Mouse (Mus musculus) stomach, embryonic 16.5 days (tissue): ENCODE results near the gene Gm11168. TPM values are rescaled to one million over a fixed set of nuclear protein-coding genes. Genes with fewer than 3 reads are reported as not detected.
"Not testable (repeated sequence)": the region's sequence is repeated elsewhere in the genome, so short reads cannot be mapped to it uniquely, and the experiment has no call there.

Experiments used
- ATAC-seq: fragments of 200-750 bp; cut with Nextera tagmentation; 2 replicates; pipeline ENCODE4 v1.8.0; 2017; ENCODE audit warnings: moderate number of reproducible peaks, moderate TSS enrichment; ENCODE audit not compliant: insufficient read depth, low FRiP score
- H3K27ac ChIP-seq: fragments of 300-500 bp; sonication (generic); 2 replicates; pipeline ENCODE4 v1.5.1; 2014; ENCODE audit warnings: low read length
- H3K27me3 ChIP-seq: fragments of 300-500 bp; sonication (generic); 2 replicates; pipeline ENCODE4 v1.6.1; 2014; ENCODE audit warnings: low read length, control low read depth, mixed read lengths; ENCODE audit not compliant: control insufficient read depth, insufficient read depth
- H3K36me3 ChIP-seq: fragments of 300-500 bp; sonication (generic); 2 replicates; pipeline ENCODE4 v1.6.1; 2014; ENCODE audit warnings: low read length; ENCODE audit not compliant: control insufficient read depth, insufficient read depth
- H3K4me1 ChIP-seq: fragments of 300-500 bp; sonication (generic); 2 replicates; pipeline ENCODE4 v1.6.1; 2014; ENCODE audit warnings: low read length, control low read depth, mixed read lengths; ENCODE audit not compliant: control insufficient read depth, insufficient read depth
- H3K4me2 ChIP-seq: fragments of 300-500 bp; sonication (generic); 2 replicates; pipeline ENCODE4 v1.6.1; 2014; ENCODE audit warnings: low read depth, low read length, mixed read lengths
- H3K4me3 ChIP-seq: fragments of 300-500 bp; sonication (generic); replicated peaks from 2 replicates; pipeline ENCODE4 v1.5.1; 2014; ENCODE audit warnings: mild to moderate bottlenecking, low read length
- H3K9ac ChIP-seq: fragments of 300-500 bp; sonication (generic); 2 replicates; pipeline ENCODE4 v1.6.1; 2014; ENCODE audit warnings: low read length
- H3K9me3 ChIP-seq: fragments of 300-500 bp; sonication (generic); replicated peaks from 2 replicates; pipeline ENCODE4 v1.6.1; 2016; ENCODE audit warnings: low read length, control low read depth; ENCODE audit not compliant: control insufficient read depth
- WGBS: fragments of 180-500 bp; shearing (Covaris S2); extraction: QIAGEN DNeasy Blood & Tissue Kit; methylation state at CpG from one replicate; pipeline ENCODE4 v1.1.7; 2014; 5-methylcytosine and 5-hydroxymethylcytosine counted together
- polyA plus RNA-seq: library from polyadenylated mRNA; unstranded; fragments of >200 nt; fragmentation: Nextera tagmentation; extraction: Ambion mirVana; gene quantifications from 2 replicates; pipeline ENCODE4 v1.2.1, GENCODE M21; 2015

Gm11168 gene
- not detected in 2 replicates for polyA plus RNA-seq

DNA sequence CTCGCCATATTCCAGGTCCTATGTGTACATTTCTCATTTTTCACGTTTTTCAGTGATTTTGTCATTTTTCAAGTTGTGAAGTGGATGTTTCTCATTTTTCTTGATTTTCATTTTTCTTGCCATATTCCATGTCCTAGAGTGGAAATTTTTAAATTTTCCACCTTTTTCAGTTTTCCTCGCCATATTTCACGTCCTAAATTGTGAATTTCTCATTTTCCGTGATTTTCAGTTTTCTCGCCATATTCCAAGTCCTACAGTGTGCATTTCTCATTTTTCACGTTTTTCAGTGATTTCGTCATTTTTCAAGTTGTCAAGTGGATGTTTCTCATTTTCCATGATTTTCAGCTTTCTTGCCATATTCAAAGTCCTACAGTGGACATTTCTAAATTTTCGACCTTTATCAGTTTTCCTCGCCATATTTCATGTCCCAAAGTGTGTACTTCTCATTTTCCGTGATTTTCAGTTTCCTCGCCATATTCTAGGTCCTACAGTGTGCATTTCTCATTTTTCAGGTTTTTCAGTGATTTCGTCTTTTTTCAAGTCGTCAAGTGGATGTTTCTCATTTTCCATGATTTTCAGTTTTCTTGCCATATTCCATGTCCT lies at the start of gene Gm11168:
Gene Gm11168 (plus strand): TSS at position 553 of the 603 bp plus-strand sequence.
- not testable (repeated sequence) for H3K9me3 ChIP-seq, H3K27ac ChIP-seq, H3K4me2 ChIP-seq, H3K4me3 ChIP-seq, H3K27me3 ChIP-seq, H3K9ac ChIP-seq, H3K4me1 ChIP-seq, H3K36me3 ChIP-seq, ATAC-seq
- 68% methylated on average over 6 of the region's 14 CpGs for WGBS

DNA sequence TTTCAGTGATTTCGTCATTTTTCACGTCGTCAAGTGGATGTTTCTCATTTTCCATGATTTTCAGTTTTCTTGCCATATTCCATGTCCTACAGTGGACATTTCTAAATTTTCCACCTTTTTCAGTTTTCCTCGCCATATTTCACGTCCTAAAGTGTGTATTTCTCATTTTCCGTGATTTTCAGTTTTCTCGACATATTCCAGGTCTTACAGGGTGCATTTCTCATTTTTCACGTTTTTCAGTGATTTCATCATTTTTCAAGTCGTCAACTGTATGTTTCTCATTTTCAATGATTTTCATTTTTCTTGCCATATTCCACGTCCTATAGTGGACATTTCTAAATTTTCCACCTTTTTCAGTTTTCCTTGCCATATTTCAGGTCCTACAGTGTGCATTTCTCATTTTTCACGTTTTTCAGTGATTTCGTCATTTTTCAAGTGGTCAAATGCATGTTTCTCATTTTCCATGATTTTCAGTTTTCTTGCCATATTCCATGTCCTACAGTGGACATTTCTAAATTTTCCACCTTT lies 2.6 kb upstream of the Gm11168 start, which contains the start of gene Gm10722:
Gene Gm10722 (plus strand): TSS at position 478 of the 528 bp plus-strand sequence.
- not testable (repeated sequence) for H3K36me3 ChIP-seq, H3K4me3 ChIP-seq, H3K9ac ChIP-seq, H3K9me3 ChIP-seq, ATAC-seq, H3K4me2 ChIP-seq, H3K27me3 ChIP-seq, H3K4me1 ChIP-seq, H3K27ac ChIP-seq
- WGBS, result 66% methylated on average over 12 of the region's 12 CpGs

DNA sequence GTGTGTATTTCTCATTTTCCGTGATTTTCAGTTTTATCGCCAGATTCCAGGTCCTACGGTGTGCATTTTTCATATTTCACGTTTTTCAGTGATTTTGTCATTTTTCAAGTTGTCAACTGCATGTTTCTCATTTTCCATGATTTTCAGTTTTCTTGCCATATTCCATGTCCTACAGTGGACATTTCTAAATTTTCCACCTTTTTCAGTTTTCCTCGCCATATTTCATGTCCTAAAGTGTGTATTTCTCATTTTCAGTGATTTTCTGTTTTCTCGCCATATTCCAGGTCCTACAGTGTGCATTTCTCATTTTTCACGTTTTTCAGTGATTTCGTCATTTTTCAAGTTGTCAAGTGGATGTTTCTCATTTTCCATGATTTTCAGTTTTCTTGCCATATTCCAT lies 2.1 kb upstream of the Gm11168 start:
- not testable (repeated sequence) for H3K9me3 ChIP-seq, H3K36me3 ChIP-seq, H3K9ac ChIP-seq, H3K4me1 ChIP-seq, H3K27ac ChIP-seq, H3K4me3 ChIP-seq, H3K4me2 ChIP-seq, ATAC-seq, H3K27me3 ChIP-seq
- 67% methylated on average over 8 of the region's 8 CpGs for WGBS

DNA sequence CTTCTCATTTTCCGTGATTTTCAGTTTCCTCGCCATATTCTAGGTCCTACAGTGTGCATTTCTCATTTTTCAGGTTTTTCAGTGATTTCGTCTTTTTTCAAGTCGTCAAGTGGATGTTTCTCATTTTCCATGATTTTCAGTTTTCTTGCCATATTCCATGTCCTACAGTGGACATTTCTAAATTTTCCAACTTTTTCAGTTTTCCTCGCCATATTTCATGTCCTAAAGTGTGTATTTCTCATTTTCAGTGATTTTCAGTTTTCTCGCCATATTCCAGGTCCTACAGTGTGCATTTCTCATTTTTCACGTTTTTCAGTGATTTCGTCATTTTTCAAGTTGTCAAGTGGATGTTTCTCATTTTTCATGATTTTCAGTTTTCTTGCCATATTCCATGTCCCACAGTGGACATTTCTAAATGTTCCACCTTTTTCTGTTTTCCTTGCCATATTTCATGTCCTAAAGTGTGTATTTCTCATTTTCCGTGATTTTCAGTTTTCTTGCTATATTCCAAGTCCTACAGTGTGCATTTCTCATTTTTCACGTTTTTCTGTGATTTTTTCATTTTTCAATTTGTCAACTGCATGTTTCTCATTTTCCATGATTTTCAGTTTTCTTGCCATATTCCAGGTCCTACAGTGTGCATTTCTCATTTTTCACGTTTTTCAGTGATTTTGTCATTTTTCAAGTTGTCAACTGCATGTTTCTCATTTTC lies 1.0 kb upstream of the Gm11168 start:
- not testable (repeated sequence) for H3K4me3 ChIP-seq, H3K36me3 ChIP-seq, H3K27ac ChIP-seq, H3K27me3 ChIP-seq, H3K4me2 ChIP-seq, H3K9ac ChIP-seq, H3K9me3 ChIP-seq, H3K4me1 ChIP-seq
- peak; percentile 86 for ATAC-seq
- 57% methylated on average over 8 of the region's 11 CpGs for WGBS

DNA sequence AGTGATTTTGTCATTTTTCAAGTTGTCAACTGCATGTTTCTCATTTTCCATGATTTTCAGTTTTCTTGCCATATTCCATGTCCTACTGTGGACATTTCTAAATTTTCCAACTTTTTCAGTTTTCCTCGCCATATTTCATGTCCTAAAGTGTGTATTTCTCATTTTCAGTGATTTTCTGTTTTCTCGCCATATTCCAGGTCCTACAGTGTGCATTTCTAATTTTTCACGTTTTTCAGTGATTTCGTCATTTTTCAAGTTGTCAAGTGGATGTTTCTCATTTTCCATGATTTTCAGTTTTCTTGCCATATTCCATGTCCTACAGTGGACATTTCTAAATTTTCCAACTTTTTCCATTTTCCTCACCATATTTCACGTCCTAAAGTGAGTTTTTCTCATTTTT lies 3.0 kb downstream of the Gm11168 start:
- not testable (repeated sequence) for H3K4me2 ChIP-seq, ATAC-seq, H3K36me3 ChIP-seq, H3K4me1 ChIP-seq, H3K27me3 ChIP-seq, H3K9ac ChIP-seq, H3K9me3 ChIP-seq, H3K27ac ChIP-seq, H3K4me3 ChIP-seq
- WGBS, result 87% methylated on average over 1 of the region's 5 CpGs

DNA sequence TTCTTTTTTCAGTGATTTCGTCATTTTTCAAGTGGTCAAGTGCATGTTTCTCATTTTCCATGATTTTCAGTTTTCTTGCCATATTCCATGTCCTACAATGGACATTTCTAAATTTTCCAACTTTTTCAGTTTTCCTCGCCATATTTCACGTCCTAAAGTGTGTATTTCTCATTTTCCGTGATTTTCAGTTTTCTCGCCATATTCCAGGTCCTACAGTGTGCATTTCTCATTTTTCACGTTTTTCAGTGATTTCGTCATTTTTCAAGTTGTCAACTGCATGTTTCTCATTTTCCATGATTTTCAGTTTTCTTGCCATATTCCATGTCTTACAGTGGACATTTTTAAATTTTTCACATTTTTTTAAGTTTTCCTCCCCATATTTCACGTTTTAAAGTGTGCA lies 3.5 kb downstream of the Gm11168 start:
- ATAC-seq, result peak; percentile 71
- H3K9ac ChIP-seq, H3K4me3 ChIP-seq, H3K27me3 ChIP-seq, H3K9me3 ChIP-seq, H3K27ac ChIP-seq, H3K4me1 ChIP-seq, H3K36me3 ChIP-seq, H3K4me2 ChIP-seq: not testable (repeated sequence)
- WGBS, result 67% methylated on average over 7 of the region's 8 CpGs

DNA sequence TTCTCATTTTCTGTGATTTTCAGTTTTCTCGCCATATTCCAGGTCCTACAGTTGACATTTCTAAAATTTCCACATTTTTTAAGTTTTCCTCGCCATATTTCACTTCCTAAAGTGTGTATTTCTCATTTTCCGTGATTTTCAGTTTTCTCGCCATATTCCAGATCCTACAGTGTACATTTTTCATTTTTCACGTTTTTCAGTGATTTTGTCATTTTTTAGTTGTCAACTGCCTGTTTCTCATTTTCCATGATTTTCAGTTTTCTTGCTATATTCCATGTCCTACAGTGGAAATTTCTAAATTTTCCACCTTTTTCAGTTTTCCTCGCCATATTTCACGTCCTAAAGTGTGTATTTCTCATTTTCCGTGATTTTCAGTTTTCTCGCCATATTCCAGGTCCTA lies 4.1 kb downstream of the Gm11168 start:
- ATAC-seq, result 0 out of 2 replicates have a peak, but pooled peaks have one; percentile 18
- H3K9me3 ChIP-seq, H3K4me2 ChIP-seq, H3K4me3 ChIP-seq, H3K9ac ChIP-seq, H3K27me3 ChIP-seq, H3K36me3 ChIP-seq, H3K27ac ChIP-seq, H3K4me1 ChIP-seq: not testable (repeated sequence)
- 75% methylated on average over 7 of the region's 9 CpGs for WGBS

DNA sequence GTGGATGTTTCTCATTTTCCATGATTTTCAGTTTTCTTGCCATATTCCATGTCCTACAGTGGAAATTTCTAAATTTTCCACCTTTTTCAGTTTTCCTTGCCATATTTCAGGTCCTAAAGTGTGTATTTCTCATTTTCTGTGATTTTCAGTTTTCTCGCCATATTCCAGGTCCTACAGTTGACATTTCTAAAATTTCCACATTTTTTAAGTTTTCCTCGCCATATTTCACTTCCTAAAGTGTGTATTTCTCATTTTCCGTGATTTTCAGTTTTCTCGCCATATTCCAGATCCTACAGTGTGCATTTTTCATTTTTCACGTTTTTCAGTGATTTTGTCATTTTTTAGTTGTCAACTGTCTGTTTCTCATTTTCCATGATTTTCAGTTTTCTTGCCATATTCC lies 6.2 kb downstream of the Gm11168 start:
- not testable (repeated sequence) for H3K4me1 ChIP-seq, H3K4me3 ChIP-seq, H3K36me3 ChIP-seq, H3K27me3 ChIP-seq, H3K27ac ChIP-seq, H3K9ac ChIP-seq, H3K9me3 ChIP-seq, H3K4me2 ChIP-seq
- peak; percentile 46 for ATAC-seq
- WGBS, result no CpG with 5 or more reads among the region's 5 CpGs

DNA sequence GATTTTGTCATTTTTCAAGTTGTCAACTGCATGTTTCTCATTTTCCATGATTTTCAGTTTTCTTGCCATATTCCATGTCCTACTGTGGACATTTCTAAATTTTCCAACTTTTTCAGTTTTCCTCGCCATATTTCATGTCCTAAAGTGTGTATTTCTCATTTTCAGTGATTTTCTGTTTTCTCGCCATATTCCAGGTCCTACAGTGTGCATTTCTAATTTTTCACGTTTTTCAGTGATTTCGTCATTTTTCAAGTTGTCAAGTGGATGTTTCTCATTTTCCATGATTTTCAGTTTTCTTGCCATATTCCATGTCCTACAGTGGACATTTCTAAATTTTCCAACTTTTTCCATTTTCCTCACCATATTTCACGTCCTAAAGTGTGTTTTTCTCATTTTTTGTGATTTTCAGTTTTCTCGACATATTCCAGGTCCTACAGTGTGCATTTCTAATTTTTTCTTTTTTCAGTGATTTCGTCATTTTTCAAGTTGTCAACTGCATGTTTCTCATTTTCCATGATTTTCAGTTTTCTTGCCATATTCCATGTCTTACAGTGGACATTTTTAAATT lies 9.0 kb downstream of the Gm11168 start:
- not testable (repeated sequence) for H3K27ac ChIP-seq, H3K4me3 ChIP-seq, H3K4me1 ChIP-seq, H3K9me3 ChIP-seq, H3K4me2 ChIP-seq, ATAC-seq, H3K9ac ChIP-seq, H3K36me3 ChIP-seq, H3K27me3 ChIP-seq
- 79% methylated on average over 2 of the region's 7 CpGs for WGBS
